Mouse (Mus musculus) CH12.LX (cell line): ENCODE data around the gene Klhl26.

Experiments
- CHD2 ChIP-seq: IDR thresholded peaks from 2 replicates; pipeline ENCODE4 v1.6.1; 2011; ENCODE audit warnings: low read length, improper control_type of control experiment
- CTCF ChIP-seq, 2 experiments: IDR thresholded peaks in 1 of 2; conservative IDR thresholded peaks in 1 of 2; 2 replicates each; pipeline ENCODE4 v1.5.1; 2011 to 2012; ENCODE audit warnings: low read depth in 2 of 2, low read length in 2 of 2, improper control_type of control experiment in 1 of 2, inconsistent platforms in 1 of 2, mild to moderate bottlenecking in 1 of 2, moderate library complexity in 1 of 2
- EP300 ChIP-seq: IDR thresholded peaks from 2 replicates; pipeline ENCODE4 v1.6.1; 2011; ENCODE audit warnings: low read length, improper control_type of control experiment
- JUND ChIP-seq: conservative IDR thresholded peaks from 2 replicates; pipeline ENCODE4 v1.6.1; 2011; ENCODE audit warnings: low read depth, low read length, improper control_type of control experiment
- KAT2A ChIP-seq: IDR thresholded peaks from 2 replicates; pipeline ENCODE4 v1.6.1; 2012; ENCODE audit warnings: low read length, improper control_type of control experiment, inconsistent platforms; ENCODE audit not compliant: insufficient replicate concordance
- MAX ChIP-seq: IDR thresholded peaks from 2 replicates; pipeline ENCODE4 v1.6.1; 2011; ENCODE audit warnings: low read length, improper control_type of control experiment
- NELFE ChIP-seq: IDR thresholded peaks from 2 replicates; pipeline ENCODE4 v1.6.1; 2011; ENCODE audit warnings: low read depth, low read length, improper control_type of control experiment
- PAX5 ChIP-seq: IDR thresholded peaks from 2 replicates; pipeline ENCODE4 v1.6.1; 2012; ENCODE audit warnings: low read length, inconsistent platforms, mixed read lengths
- POLR2A ChIP-seq: IDR thresholded peaks from 2 replicates; pipeline ENCODE4 v1.6.1; 2011; ENCODE audit warnings: low read depth, mild to moderate bottlenecking, improper control_type of control experiment, low read length
- ZC3H11A ChIP-seq: IDR thresholded peaks from 2 replicates; pipeline ENCODE4 v1.6.1; 2012; ENCODE audit warnings: low read depth, mild to moderate bottlenecking, inconsistent platforms, low read length, improper control_type of control experiment
- ZNF384 ChIP-seq: IDR thresholded peaks from 2 replicates; pipeline ENCODE4 v1.6.1; 2012; ENCODE audit warnings: low read depth, low read length, improper control_type of control experiment, inconsistent platforms

DNA sequence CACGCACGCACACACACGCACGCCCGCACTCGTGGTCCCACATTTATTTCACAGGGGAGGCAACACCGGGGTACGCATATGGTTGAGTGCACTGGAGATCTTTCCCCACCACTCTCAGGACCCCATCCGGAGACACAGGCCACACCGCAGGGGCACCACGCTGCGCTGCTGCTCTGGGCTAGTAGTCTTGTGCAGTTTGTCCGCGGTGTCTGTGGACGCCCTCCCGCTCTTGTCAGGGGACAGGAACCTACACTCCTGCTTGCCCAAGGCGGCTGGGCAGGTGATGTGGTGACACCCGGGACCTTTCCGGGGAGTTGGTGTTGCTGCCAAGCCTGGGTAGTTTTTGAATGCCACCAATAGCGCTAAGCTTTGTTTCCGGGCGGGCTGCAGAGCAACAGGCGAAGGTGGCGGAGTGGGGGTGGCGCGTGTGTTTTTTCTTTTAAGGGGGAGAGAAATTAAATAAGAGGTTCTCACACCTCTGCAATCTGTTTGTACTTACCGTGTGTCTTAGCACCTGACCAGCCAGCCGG lies 17.7 kb upstream of the Klhl26 start:
- TF ChIP-seq CTCF (conservative IDR thresholded peaks at IDR 0.05 in 1 of 2, IDR thresholded peaks at IDR 0.05 in 1 of 2; ENCODE audit: low read depth in 2 of 2, low read length in 2 of 2) (no peak), KAT2A (no peak), MAX (no peak), ZC3H11A (no peak), POLR2A (no peak), PAX5 (no peak), NELFE (no peak), ZNF384 (no peak), EP300 (no peak), CHD2 (no peak), JUND (no peak)
